Mouse (Mus musculus) CH12.LX (cell line): Measurements from ENCODE around the gene Drc3. TPM values are rescaled to one million over a fixed set of nuclear protein-coding genes. Genes with fewer than 3 reads are reported as not detected.

Experiments used
- DNase-seq: peaks from one replicate; pipeline ENCODE4 v3.0.0-alpha.2; 2013; ENCODE audit errors: extremely low read depth
- H3K27ac ChIP-seq: 2 replicates; pipeline ENCODE4 v1.5.1; 2012; ENCODE audit warnings: low read depth, mild to moderate bottlenecking, control low read depth, moderate library complexity; ENCODE audit not compliant: insufficient read depth
- H3K27me3 ChIP-seq: replicated peaks from 2 replicates; pipeline ENCODE3; 2012; ENCODE audit warnings: inconsistent platforms
- H3K36me3 ChIP-seq, 2 experiments: replicated peaks in 1 of 2; 2 replicates each; pipeline versions ENCODE3 to v1.6.1; 2012; ENCODE audit warnings: inconsistent platforms in 1 of 2, low read length in 1 of 2, mild to moderate bottlenecking in 1 of 2, mixed read lengths in 1 of 2, moderate library complexity in 1 of 2; ENCODE audit not compliant: control insufficient read depth in 1 of 2, insufficient read depth in 1 of 2
- H3K4me1 ChIP-seq, 2 experiments: 2 replicates each; pipeline ENCODE4 v1.6.1; 2012; ENCODE audit warnings: inconsistent platforms in 1 of 2, moderate library complexity in 1 of 2; ENCODE audit not compliant: insufficient read depth in 2 of 2, control insufficient read depth in 1 of 2
- H3K4me2 ChIP-seq: 2 replicates; pipeline ENCODE4 v1.6.1; 2012; ENCODE audit warnings: low read depth, mild to moderate bottlenecking, control low read depth; ENCODE audit not compliant: poor library complexity, insufficient read depth, severe bottlenecking
- H3K4me3 ChIP-seq, 3 experiments: fragments of 150-350 bp in 1 of 3; sonication (generic) in 1 of 3; replicated peaks in 1 of 3; 2 replicates each; pipeline versions ENCODE3 to v1.5.1; 2011 to 2012; ENCODE audit warnings: low read depth in 2 of 3, low read length in 2 of 3, mild to moderate bottlenecking in 2 of 3, moderate library complexity in 2 of 3, control low read depth in 1 of 3, improper control_type of control experiment in 1 of 3, inconsistent platforms in 1 of 3, mixed read lengths in 1 of 3; ENCODE audit not compliant: poor library complexity in 1 of 3
- H3K79me2 ChIP-seq: replicated peaks from 2 replicates; pipeline ENCODE4 v1.6.1; 2012; ENCODE audit warnings: mild to moderate bottlenecking, moderate library complexity; ENCODE audit not compliant: control insufficient read depth, poor library complexity, insufficient read depth, severe bottlenecking; ENCODE audit errors: extremely low read depth
- H3K9ac ChIP-seq: 2 replicates; pipeline ENCODE4 v1.6.1; 2012; ENCODE audit warnings: low read depth, mild to moderate bottlenecking, control low read depth, moderate library complexity; ENCODE audit not compliant: insufficient read depth
- H3K9me3 ChIP-seq: replicated peaks from 2 replicates; pipeline ENCODE3; 2012; ENCODE audit warnings: low read length, inconsistent platforms, mixed read lengths
- CHD1 ChIP-seq: IDR thresholded peaks from 2 replicates; pipeline ENCODE4 v1.6.1; 2012; ENCODE audit warnings: low read depth, low read length, improper control_type of control experiment, inconsistent platforms
- CHD2 ChIP-seq: IDR thresholded peaks from 2 replicates; pipeline ENCODE4 v1.6.1; 2011; ENCODE audit warnings: low read length, improper control_type of control experiment
- CTCF ChIP-seq, 2 experiments: IDR thresholded peaks in 1 of 2; conservative IDR thresholded peaks in 1 of 2; 2 replicates each; pipeline ENCODE4 v1.5.1; 2011 to 2012; ENCODE audit warnings: low read depth in 2 of 2, low read length in 2 of 2, improper control_type of control experiment in 1 of 2, inconsistent platforms in 1 of 2, mild to moderate bottlenecking in 1 of 2, moderate library complexity in 1 of 2
- ETS1 ChIP-seq: conservative IDR thresholded peaks from 2 replicates; pipeline ENCODE4 v1.6.1; 2012; ENCODE audit warnings: low read depth, mild to moderate bottlenecking, inconsistent platforms, low read length, improper control_type of control experiment, moderate library complexity
- GABPA ChIP-seq: IDR thresholded peaks from 2 replicates; pipeline ENCODE4 v1.6.1; 2012; ENCODE audit warnings: low read depth, low read length, improper control_type of control experiment, inconsistent platforms; ENCODE audit not compliant: insufficient replicate concordance
- HCFC1 ChIP-seq: IDR thresholded peaks from 2 replicates; pipeline ENCODE4 v1.6.1; 2012; ENCODE audit warnings: low read depth, mild to moderate bottlenecking, inconsistent platforms, low read length, improper control_type of control experiment
- JUN ChIP-seq: IDR thresholded peaks from 2 replicates; pipeline ENCODE4 v1.6.1; 2011; ENCODE audit warnings: low read depth, mild to moderate bottlenecking, low read length, improper control_type of control experiment, moderate library complexity; ENCODE audit not compliant: insufficient read depth
- JUND ChIP-seq: conservative IDR thresholded peaks from 2 replicates; pipeline ENCODE4 v1.6.1; 2011; ENCODE audit warnings: low read depth, low read length, improper control_type of control experiment
- MAX ChIP-seq: IDR thresholded peaks from 2 replicates; pipeline ENCODE4 v1.6.1; 2011; ENCODE audit warnings: low read length, improper control_type of control experiment
- MAZ ChIP-seq: IDR thresholded peaks from 2 replicates; pipeline ENCODE4 v1.6.1; 2012; ENCODE audit warnings: low read depth, mild to moderate bottlenecking, inconsistent platforms, low read length, improper control_type of control experiment, moderate library complexity
- MXI1 ChIP-seq: IDR thresholded peaks from 2 replicates; pipeline ENCODE4 v1.6.1; 2011; ENCODE audit warnings: mild to moderate bottlenecking, low read depth, low read length, improper control_type of control experiment
- MYC ChIP-seq: IDR thresholded peaks from 2 replicates; pipeline ENCODE4 v1.6.1; 2011; ENCODE audit warnings: low read depth, mild to moderate bottlenecking, improper control_type of control experiment, low read length
- POLR2A ChIP-seq: IDR thresholded peaks from 2 replicates; pipeline ENCODE4 v1.6.1; 2011; ENCODE audit warnings: low read depth, mild to moderate bottlenecking, improper control_type of control experiment, low read length
- RAD21 ChIP-seq: IDR thresholded peaks from 2 replicates; pipeline ENCODE4 v1.6.1; 2011; ENCODE audit warnings: low read depth, mild to moderate bottlenecking, low read length, improper control_type of control experiment, moderate library complexity
- SIN3A ChIP-seq: IDR thresholded peaks from 2 replicates; pipeline ENCODE4 v1.6.1; 2012; ENCODE audit warnings: low read length, improper control_type of control experiment, inconsistent platforms
- TBP ChIP-seq: conservative IDR thresholded peaks from 2 replicates; pipeline ENCODE4 v1.6.1; 2011; ENCODE audit warnings: low read depth, low read length, improper control_type of control experiment
- TCF12 ChIP-seq: IDR thresholded peaks from 2 replicates; pipeline ENCODE4 v1.6.1; 2014; ENCODE audit warnings: low read depth, mild to moderate bottlenecking, inconsistent platforms, low read length, improper control_type of control experiment
- UBTF ChIP-seq: IDR thresholded peaks from 2 replicates; pipeline ENCODE4 v1.6.1; 2012; ENCODE audit warnings: low read depth, mild to moderate bottlenecking, inconsistent platforms, low read length, improper control_type of control experiment, moderate library complexity
- USF1 ChIP-seq: IDR thresholded peaks from 2 replicates; pipeline ENCODE4 v1.6.1; 2014; ENCODE audit warnings: low read depth, mild to moderate bottlenecking, inconsistent platforms, low read length, improper control_type of control experiment
- USF2 ChIP-seq: conservative IDR thresholded peaks from 2 replicates; pipeline ENCODE4 v1.6.1; 2011; ENCODE audit warnings: low read depth, low read length, improper control_type of control experiment
- ZKSCAN1 ChIP-seq: IDR thresholded peaks from 2 replicates; pipeline ENCODE4 v1.6.1; 2012; ENCODE audit warnings: low read depth, inconsistent platforms, low read length, improper control_type of control experiment, borderline replicate concordance
- ZNF384 ChIP-seq: IDR thresholded peaks from 2 replicates; pipeline ENCODE4 v1.6.1; 2012; ENCODE audit warnings: low read depth, low read length, improper control_type of control experiment, inconsistent platforms
- dilution Hi-C: fragments of 300-500 bp; cut with MboI; formaldehyde crosslinking; loops from 2 replicates; pipeline ENCODE4 v1.14.3; 2020; ENCODE audit warnings: low sequenced_read_pairs; ENCODE audit not compliant: extremely low pct_unique_long_range_greater_than_20kb, extremely low pct_ligation_motif_present
- in situ Hi-C: fragments of 300-500 bp; cut with MboI; formaldehyde crosslinking; loops from 3 replicates; pipeline ENCODE4 v1.14.3; 2019; ENCODE audit warnings: low sequenced_read_pairs, low pct_ligation_motif_present, low pct_unique_long_range_greater_than_20kb, mixed read lengths
- polyA plus RNA-seq: library from polyadenylated mRNA; unstranded; fragments of >175 nt; gene quantifications from 2 replicates; pipeline ENCODE4 v1.2.1, GENCODE M21; 2012; ENCODE audit warnings: low read depth; ENCODE audit not compliant: insufficient read length
- total RNA-seq, 2 experiments: library from RNA; depleted of rRNA; stranded (reverse); fragments of 300-350 nt in 1 of 2; fragments of >200 nt in 1 of 2; gene quantifications; 2 replicates each; pipeline ENCODE4 v1.2.3; 2012 to 2014

The Drc3 gene
- total and polyA plus RNA-seq, 3 experiments = 1.4 to 3.9 (median 1.9) TPM

GRCm38 (mm10) chr11:60396546-60396945 lies 43.4 kb downstream of the Drc3 start:
- H3K36me3 ChIP-seq = peaks cover 14 to 45% of the 10 kb centered on the region in 2 experiments
- no peak overlapping the region for H3K27ac ChIP-seq
- TF ChIP-seq USF1 (no peak), JUND (no peak), TBP (no peak), MXI1 (no peak), JUN (no peak), MAZ (no peak), GABPA (no peak), ZNF384 (no peak), UBTF (no peak), POLR2A (no peak), MAX (no peak), USF2 (no peak), ZKSCAN1 (no peak), SIN3A (no peak), ETS1 (no peak), MYC (no peak)
- TF ChIP-seq, all 38 proteins: peak for 0
- H3K9me3 ChIP-seq = no peaks in the 10 kb centered on the region
- in situ Hi-C loops = loop anchor here (5.0 kb wide), 1 partner anchor 34 kb away; no protein-coding TSS in a partner anchor
- no peak overlapping the region for H3K4me3 ChIP-seq
- no peak overlapping the region for H3K9ac ChIP-seq
- DNase-seq = no peak
- dilution Hi-C loops = no loop called here
- no peak overlapping the region for H3K4me2 ChIP-seq
- no peaks in the 10 kb centered on the region for H3K4me1 ChIP-seq
- no peaks in the 10 kb centered on the region for H3K79me2 ChIP-seq
- H3K27me3 ChIP-seq = no peaks in the 10 kb centered on the region

- Histone ChIP-seq H3K4me2 (no peak overlapping the region), H3K9me3 (no peaks in the 10 kb centered on the region), H3K4me3 (no peak overlapping the region), H3K27ac (no peak overlapping the region), H3K9ac (no peak overlapping the region), H3K79me2 (no peaks in the 10 kb centered on the region), H3K36me3 (peaks cover 20 to 51% of the 10 kb centered on the region in 2 experiments), H3K4me1 (no peaks in the 10 kb centered on the region), H3K27me3 (no peaks in the 10 kb centered on the region)
- in situ Hi-C loops (loop anchor here (5.0 kb wide), 1 partner anchor 35 kb away; no protein-coding TSS in a partner anchor), dilution Hi-C loops (no loop called here)
- TF ChIP-seq HCFC1 (no peak), CHD2 (no peak), CHD1 (no peak), TCF12 (no peak), CTCF (conservative IDR thresholded peaks at IDR 0.05 in 1 of 2, IDR thresholded peaks at IDR 0.05 in 1 of 2; ENCODE audit: low read depth in 2 of 2, low read length in 2 of 2) (no peak), RAD21 (no peak), USF1 (no peak), ZKSCAN1 (no peak), JUN (no peak), JUND (no peak), GABPA (no peak), POLR2A (no peak)
- DNase-seq = no peak
Measured at GRCm38 (mm10) chr11:60397172-60397571, 44.0 kb downstream of the Drc3 start.
